Mouse (Mus musculus) intestine, embryonic 16.5 days (tissue): ENCODE measurements at regions not wholly inside any gene's neighbourhood (a gene's known extent, or its start where the extent isn't known, plus 50 kb on each side); places are given as distances from the start of the nearest gene placed in this dataset.

Source experiments
- ATAC-seq: fragments of 200-750 bp; cut with Nextera tagmentation; 2 replicates; pipeline ENCODE4 v1.8.0; 2017; ENCODE audit warnings: moderate TSS enrichment, moderate library complexity
- H3K27ac ChIP-seq: fragments of 300-500 bp; sonication (generic); 2 replicates; pipeline ENCODE4 v1.5.1; 2014; ENCODE audit warnings: mild to moderate bottlenecking, low read length
- H3K27me3 ChIP-seq: fragments of 300-500 bp; sonication (generic); replicated peaks from 2 replicates; pipeline ENCODE4 v1.6.1; 2014; ENCODE audit warnings: low read length, control low read depth, mixed read lengths; ENCODE audit not compliant: control insufficient read depth, insufficient read depth
- H3K36me3 ChIP-seq: fragments of 300-500 bp; sonication (generic); 2 replicates; pipeline ENCODE4 v1.6.1; 2014; ENCODE audit warnings: low read length, control low read depth; ENCODE audit not compliant: control insufficient read depth, insufficient read depth
- H3K4me1 ChIP-seq: fragments of 300-500 bp; sonication (generic); 2 replicates; pipeline ENCODE4 v1.6.1; 2014; ENCODE audit warnings: low read length, control low read depth, mixed read lengths; ENCODE audit not compliant: control insufficient read depth, insufficient read depth
- H3K4me2 ChIP-seq: fragments of 300-500 bp; sonication (generic); 2 replicates; pipeline ENCODE4 v1.6.1; 2014; ENCODE audit warnings: low read depth, low read length, control low read depth
- H3K4me3 ChIP-seq: fragments of 300-500 bp; sonication (generic); 2 replicates; pipeline ENCODE4 v1.5.1; 2014; ENCODE audit warnings: mild to moderate bottlenecking, low read length
- H3K9ac ChIP-seq: fragments of 300-500 bp; sonication (generic); 2 replicates; pipeline ENCODE4 v1.6.1; 2014; ENCODE audit warnings: low read depth, low read length
- H3K9me3 ChIP-seq: fragments of 300-500 bp; sonication (generic); 2 replicates; pipeline ENCODE4 v1.6.1; 2016; ENCODE audit warnings: low read length, control low read depth; ENCODE audit not compliant: control insufficient read depth
- WGBS: fragments of 180-500 bp; shearing (Covaris S2); extraction: QIAGEN DNeasy Blood & Tissue Kit; methylation state at CpG from one replicate; pipeline ENCODE4 v1.1.7; 2014; 5-methylcytosine and 5-hydroxymethylcytosine counted together

DNA sequence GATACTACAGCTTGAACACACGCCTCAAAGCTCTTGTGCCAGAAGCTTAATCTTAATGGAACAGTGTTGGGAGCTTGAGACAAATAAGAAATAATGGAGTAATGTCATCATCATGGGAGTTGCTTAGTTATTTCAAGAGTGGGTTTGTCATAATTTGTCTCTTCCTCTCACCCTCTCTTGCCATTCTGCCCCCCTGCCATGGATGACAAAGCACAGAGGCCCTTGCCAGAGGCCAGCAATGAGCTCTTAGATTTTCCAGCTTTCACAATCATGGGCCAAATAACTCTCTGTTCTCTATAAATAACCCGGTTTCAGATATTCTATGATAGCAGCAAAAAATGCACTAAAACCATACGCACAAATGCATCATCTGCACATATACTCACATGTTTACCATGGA is 174.1 kb downstream of the Snx10 start:
- no peaks in the 10 kb centered on the region for H3K9me3 ChIP-seq
- no peaks in the 10 kb centered on the region for H3K27me3 ChIP-seq
- 79% methylated on average over 3 of the region's 3 CpGs for WGBS
- no peak overlapping the region for H3K9ac ChIP-seq
- ATAC-seq, result no peak
- H3K4me1 ChIP-seq, result no peaks in the 10 kb centered on the region
- H3K4me3 ChIP-seq, result no peak overlapping the region
- no peaks in the 10 kb centered on the region for H3K36me3 ChIP-seq
- no peak overlapping the region for H3K4me2 ChIP-seq
- H3K27ac ChIP-seq, result no peak overlapping the region

GRCm38 (mm10) chr6:51698244-51698643 is 174.5 kb downstream of the Snx10 start:
- ATAC-seq, result no peak
- no peaks in the 10 kb centered on the region for H3K4me1 ChIP-seq
- H3K27me3 ChIP-seq, result no peaks in the 10 kb centered on the region
- H3K4me2 ChIP-seq, result no peak overlapping the region
- no peak overlapping the region for H3K27ac ChIP-seq
- no peak overlapping the region for H3K9ac ChIP-seq
- 65% methylated on average over 4 of the region's 4 CpGs for WGBS
- no peaks in the 10 kb centered on the region for H3K9me3 ChIP-seq
- H3K4me3 ChIP-seq, result no peak overlapping the region
- no peaks in the 10 kb centered on the region for H3K36me3 ChIP-seq

- WGBS, result 79% methylated on average over 11 of the region's 11 CpGs
- no peak for ATAC-seq
- H3K4me1 ChIP-seq, result no peaks in the 10 kb centered on the region
These were observed 177.7 kb downstream of the Snx10 start for GRCm38 (mm10) chr6:51701253-51702020.

DNA sequence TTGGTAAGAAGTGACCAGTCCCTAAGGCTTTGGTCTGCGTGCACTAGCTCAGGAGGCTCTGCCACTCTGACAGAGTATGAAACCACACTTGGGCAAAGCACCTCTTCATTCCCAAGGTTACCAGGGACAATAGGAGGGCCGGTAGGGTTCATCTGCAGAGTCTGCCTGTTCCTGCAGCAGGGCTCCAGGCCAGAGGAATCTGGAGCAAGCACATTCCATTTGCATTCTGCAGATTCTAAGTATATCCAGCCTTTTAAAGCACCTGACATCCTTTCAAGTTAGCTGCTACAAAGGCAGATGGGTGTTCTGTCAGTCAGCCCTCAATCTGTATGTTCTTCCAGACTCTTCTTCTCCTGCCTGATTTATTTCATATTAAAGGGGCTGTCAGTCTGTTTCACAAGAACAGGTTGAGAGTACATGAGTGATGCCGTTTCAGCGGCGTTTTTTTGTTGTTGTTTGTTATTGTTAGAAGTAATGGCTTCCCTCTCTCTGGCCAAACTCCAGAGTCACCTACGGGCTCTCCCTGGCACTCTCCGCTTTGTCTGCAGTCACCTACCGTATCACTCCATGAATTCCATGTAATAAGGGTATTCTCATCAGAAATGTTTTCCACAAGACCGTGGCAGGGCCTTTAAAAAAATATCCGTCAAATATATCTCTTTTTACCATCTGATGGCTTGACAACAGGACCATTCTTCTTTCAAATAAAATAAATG is 178.9 kb downstream of the Snx10 start:
- H3K9me3 ChIP-seq, result no peaks in the 10 kb centered on the region
- no peaks in the 10 kb centered on the region for H3K4me1 ChIP-seq
- H3K4me3 ChIP-seq, result no peak overlapping the region
- H3K36me3 ChIP-seq, result no peaks in the 10 kb centered on the region
- WGBS, result 79% methylated on average over 10 of the region's 10 CpGs
- ATAC-seq, result no peak
- no peak overlapping the region for H3K9ac ChIP-seq
- H3K27me3 ChIP-seq, result no peaks in the 10 kb centered on the region
- H3K27ac ChIP-seq, result no peak overlapping the region
- no peak overlapping the region for H3K4me2 ChIP-seq

More at GRCm38 (mm10) chr6:51701253-51702020, 177.7 kb downstream of the Snx10 start:
- H3K4me3 ChIP-seq, result no peak overlapping the region
- no peaks in the 10 kb centered on the region for H3K36me3 ChIP-seq
- no peak overlapping the region for H3K27ac ChIP-seq
- no peak overlapping the region for H3K4me2 ChIP-seq
- H3K9ac ChIP-seq, result no peak overlapping the region
- no peaks in the 10 kb centered on the region for H3K9me3 ChIP-seq
- no peaks in the 10 kb centered on the region for H3K27me3 ChIP-seq

GRCm38 (mm10) chr6:51708011-51708410 is 184.3 kb downstream of the Snx10 start:
- Histone ChIP-seq H3K9me3 (no peaks in the 10 kb centered on the region), H3K4me3 (no peak overlapping the region), H3K4me1 (peaks cover 10% of the 10 kb centered on the region; the same call in 1 of the 2 replicates), H3K27ac (no peak overlapping the region), H3K36me3 (no peaks in the 10 kb centered on the region), H3K9ac (no peak overlapping the region), H3K27me3 (no peaks in the 10 kb centered on the region), H3K4me2 (no peak overlapping the region)
- WGBS, result 50% methylated on average over 6 of the region's 6 CpGs
- no peak for ATAC-seq

GRCm38 (mm10) chr6:51708668-51709339 is 185.1 kb downstream of the Snx10 start:
- Histone ChIP-seq H3K27ac (no peak overlapping the region), H3K27me3 (no peaks in the 10 kb centered on the region), H3K4me3 (no peak overlapping the region), H3K4me2 (no peak overlapping the region), H3K36me3 (no peaks in the 10 kb centered on the region), H3K9ac (no peak overlapping the region), H3K9me3 (no peaks in the 10 kb centered on the region), H3K4me1 (peaks cover 10% of the 10 kb centered on the region; the same call in 1 of the 2 replicates)
- 35% methylated on average over 9 of the region's 9 CpGs for WGBS
- ATAC-seq, result no peak

DNA sequence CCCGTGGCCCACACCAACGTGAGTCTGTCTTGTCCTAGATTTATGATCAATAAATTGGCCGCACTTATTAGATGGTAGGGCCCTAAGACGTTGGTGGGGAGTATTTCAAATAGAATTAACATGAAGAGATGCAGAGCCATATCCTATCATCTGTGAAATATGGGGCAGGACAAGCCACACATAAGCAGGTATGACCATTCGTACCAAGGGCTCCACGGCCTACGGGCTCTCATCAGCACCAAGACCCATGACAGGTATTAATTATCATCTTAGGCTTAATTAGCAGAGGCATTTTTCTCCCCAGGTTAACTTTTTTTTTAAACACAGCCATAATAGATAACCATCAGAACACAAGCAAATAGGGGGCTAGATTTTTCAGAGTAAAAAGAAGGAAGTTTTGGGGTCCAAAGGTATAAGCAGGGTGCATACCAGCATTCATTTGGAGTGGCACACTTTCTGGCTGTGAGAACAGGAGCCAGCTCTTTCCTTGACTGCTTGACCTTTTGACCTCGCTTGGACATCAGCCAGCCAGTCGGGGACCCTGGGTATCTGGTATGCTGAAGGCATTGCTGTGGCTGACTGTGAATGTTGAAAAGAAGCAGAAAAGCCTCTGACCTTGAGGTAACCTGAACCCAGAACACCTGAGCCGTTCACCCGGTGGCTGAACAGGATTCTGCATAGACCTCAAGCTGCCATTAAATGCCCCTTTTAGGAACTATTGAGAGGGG is 185.8 kb downstream of the Snx10 start:
- no peaks in the 10 kb centered on the region for H3K27me3 ChIP-seq
- WGBS, result 34% methylated on average over 11 of the region's 11 CpGs
- no peaks in the 10 kb centered on the region for H3K36me3 ChIP-seq

DNA sequence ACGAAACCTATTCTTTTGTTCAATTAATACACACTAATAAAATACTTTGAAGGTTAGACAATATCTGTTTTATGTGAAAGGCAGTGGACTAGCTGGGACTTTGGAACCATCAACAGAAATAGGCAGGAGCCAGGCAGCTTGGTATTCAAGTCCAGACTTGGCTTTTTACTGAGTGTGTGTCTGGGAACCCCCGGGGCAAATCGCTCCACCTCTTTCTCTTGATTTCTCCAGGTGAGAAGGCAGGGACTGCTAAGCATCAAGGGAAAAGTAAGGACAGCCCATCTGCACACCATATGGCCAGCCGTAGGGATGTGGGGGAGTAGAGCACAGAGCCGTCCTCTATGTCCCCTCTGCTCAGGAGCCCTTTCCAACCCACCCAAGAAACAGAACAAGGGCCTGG is 186.5 kb downstream of the Snx10 start:
- Histone ChIP-seq H3K9me3 (no peaks in the 10 kb centered on the region), H3K9ac (no peak overlapping the region), H3K27me3 (no peaks in the 10 kb centered on the region), H3K36me3 (no peaks in the 10 kb centered on the region), H3K4me3 (no peak overlapping the region), H3K4me1 (peaks cover 10% of the 10 kb centered on the region; the same call in 1 of the 2 replicates), H3K27ac (no peak overlapping the region), H3K4me2 (no peak overlapping the region)
- ATAC-seq, result no peak
- 66% methylated on average over 5 of the region's 5 CpGs for WGBS

More for the DNA sequence above, 185.8 kb downstream of the Snx10 start:
- H3K9ac ChIP-seq, result no peak overlapping the region
- H3K4me1 ChIP-seq, result peaks cover 10% of the 10 kb centered on the region; the same call in 1 of the 2 replicates
- ATAC-seq, result no peak
- H3K27ac ChIP-seq, result no peak overlapping the region
- H3K9me3 ChIP-seq, result no peaks in the 10 kb centered on the region
- H3K4me3 ChIP-seq, result no peak overlapping the region
- no peak overlapping the region for H3K4me2 ChIP-seq
